Mouse (Mus musculus): Measurements from ENCODE around the gene Pus10. TPM values are rescaled to one million over a fixed set of nuclear protein-coding genes. Genes with fewer than 3 reads are reported as not detected.

The Pus10 gene
- total and polyA plus RNA-seq, 3 experiments: 43.4 to 416 (median 52.5) TPM

GRCm38 (mm10) chr11:23701831-23702230, 36.4 kb downstream of the Pus10 start:
- H3K79me2 ChIP-seq (ENCODE audit: control insufficient read depth, insufficient read depth, low read length, poor library complexity): no peaks in the 10 kb centered on the region
- no peak overlapping the region for H3K9ac ChIP-seq (ENCODE audit: control insufficient read depth, low read depth, low read length, poor library complexity, severe bottlenecking)
- peaks cover 2 to 5% of the 10 kb centered on the region in 2 experiments; a peak in 2 of 4 replicates for H3K4me1 ChIP-seq (ENCODE audit: control insufficient read depth in 1 of 2, insufficient read depth in 2 of 2, low read length in 2 of 2)
- DNase-seq (ENCODE audit: low read depth, low spot score): no peak
- no peak overlapping the region for H3K4me3 ChIP-seq (ENCODE audit: control insufficient read depth in 1 of 2, insufficient read depth in 1 of 2, low read depth in 2 of 2, low read length in 2 of 2)
- no peaks in the 10 kb centered on the region for H3K27me3 ChIP-seq (ENCODE audit: control insufficient read depth in 1 of 2, insufficient read depth in 2 of 2, low read length in 2 of 2)
- no peak for TF ChIP-seq CTCF (IDR thresholded peaks at IDR 0.05 in 2 of 3, conservative IDR thresholded peaks at IDR 0.05 in 1 of 3; ENCODE audit: control insufficient read depth in 1 of 3, insufficient read depth in 1 of 3, low read depth in 2 of 3, low read length in 3 of 3, poor library complexity in 1 of 3, severe bottlenecking in 1 of 3)
- TF ChIP-seq E2F4 (IDR thresholded peaks at IDR 0.05; ENCODE audit: borderline replicate concordance, low read depth, low read length): no peak
- no peak for TF ChIP-seq EP300 (IDR thresholded peaks at IDR 0.05; ENCODE audit: low read depth in 1 of 2, low read length in 2 of 2)
- no peak for TF ChIP-seq ZNF384 (IDR thresholded peaks at IDR 0.05; ENCODE audit: low read depth, low read length)
- H3K27ac ChIP-seq (ENCODE audit: control insufficient read depth, low read depth, low read length): no peak overlapping the region
- H3K36me3 ChIP-seq (ENCODE audit: control insufficient read depth in 1 of 2, insufficient read depth in 2 of 2, low read length in 2 of 2): peaks cover 15 to 23% of the 10 kb centered on the region in 2 experiments
- no peaks in the 10 kb centered on the region for H3K9me3 ChIP-seq (replicated peaks; ENCODE audit: insufficient read depth, low read length)

DNA sequence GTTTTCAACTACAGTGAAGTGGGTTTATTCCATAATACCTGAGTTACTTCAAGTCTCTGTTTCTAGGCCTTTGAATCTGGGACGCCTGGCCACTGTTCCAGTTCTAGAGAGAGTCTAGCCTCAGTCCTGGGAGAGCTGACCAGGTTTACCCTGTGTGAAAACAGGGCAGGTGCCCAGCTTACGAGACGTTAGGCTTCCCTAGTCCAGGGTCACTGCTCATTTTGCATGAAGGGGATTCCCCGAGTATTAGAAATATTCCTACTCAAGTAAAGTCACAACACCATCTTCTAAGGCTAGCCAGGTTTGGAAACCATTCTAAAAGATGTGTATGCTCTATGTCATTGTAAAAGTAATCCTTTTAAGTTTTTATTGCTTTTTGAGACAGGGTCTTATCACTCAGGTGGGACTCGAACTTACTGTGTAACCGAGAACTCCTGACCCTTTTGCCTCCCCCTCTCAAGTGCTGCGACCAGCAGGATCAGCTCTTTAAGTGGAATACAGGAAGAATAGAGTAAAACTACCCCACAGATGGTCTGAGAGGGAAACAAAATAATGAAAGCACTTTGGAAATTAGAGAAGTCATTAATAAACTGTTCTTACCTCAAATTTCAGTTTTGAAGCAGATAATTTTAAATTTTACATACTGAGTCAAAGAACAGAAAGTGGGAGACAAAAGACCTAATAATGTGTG, 39.3 kb downstream of the Pus10 start:
- H3K4me1 ChIP-seq (ENCODE audit: control insufficient read depth in 1 of 2, insufficient read depth in 2 of 2, low read length in 2 of 2): no peaks in the 10 kb centered on the region
- TF ChIP-seq RAD21 (IDR thresholded peaks at IDR 0.05; ENCODE audit: low read depth, low read length) (no peak), USF1 (IDR thresholded peaks at IDR 0.05; ENCODE audit: low read depth, low read length) (no peak), ZC3H11A (IDR thresholded peaks at IDR 0.05; ENCODE audit: low read depth, low read length) (no peak), USF2 (IDR thresholded peaks at IDR 0.05; ENCODE audit: borderline replicate concordance in 1 of 2, insufficient read depth in 1 of 2, low read depth in 1 of 2, low read length in 2 of 2) (no peak)
- no peaks in the 10 kb centered on the region for H3K9me3 ChIP-seq (replicated peaks; ENCODE audit: insufficient read depth, low read length)
- H3K4me3 ChIP-seq (ENCODE audit: control insufficient read depth in 1 of 2, insufficient read depth in 1 of 2, low read depth in 2 of 2, low read length in 2 of 2): no peak overlapping the region
- no peaks in the 10 kb centered on the region for H3K27me3 ChIP-seq (ENCODE audit: control insufficient read depth in 1 of 2, insufficient read depth in 2 of 2, low read length in 2 of 2)
- H3K27ac ChIP-seq (ENCODE audit: control insufficient read depth, low read depth, low read length): no peak overlapping the region
- H3K36me3 ChIP-seq (ENCODE audit: control insufficient read depth in 1 of 2, insufficient read depth in 2 of 2, low read length in 2 of 2): peaks cover 0 to 30% of the 10 kb centered on the region in 2 experiments; a peak in 2 of 4 replicates
- no peak for DNase-seq (ENCODE audit: low read depth, low spot score)
- no peaks in the 10 kb centered on the region for H3K79me2 ChIP-seq (ENCODE audit: control insufficient read depth, insufficient read depth, low read length, poor library complexity)
- H3K9ac ChIP-seq (ENCODE audit: control insufficient read depth, low read depth, low read length, poor library complexity, severe bottlenecking): no peak overlapping the region

DNA sequence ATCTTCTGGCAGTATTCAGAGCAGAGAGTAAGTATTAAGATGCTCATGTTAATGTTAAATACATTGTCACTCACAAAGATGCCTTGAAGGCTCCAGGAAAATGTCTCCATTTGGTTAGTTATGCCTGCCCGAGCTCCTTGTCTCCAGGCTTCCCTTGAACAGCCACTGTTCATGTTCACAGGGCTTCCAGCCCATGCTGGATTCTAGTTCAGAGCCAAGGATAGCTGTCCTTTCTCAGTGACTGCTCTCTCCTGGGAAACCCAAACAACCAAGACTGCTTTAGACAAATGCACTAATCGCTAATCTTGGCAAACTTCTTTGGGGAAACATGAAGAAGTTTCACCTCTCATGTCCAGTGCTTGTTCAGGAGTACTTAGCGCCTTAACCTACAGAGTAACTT, 46.8 kb downstream of the Pus10 start:
- H3K27me3 ChIP-seq (ENCODE audit: control insufficient read depth in 1 of 2, insufficient read depth in 2 of 2, low read length in 2 of 2): no peaks in the 10 kb centered on the region
- no peak overlapping the region for H3K9ac ChIP-seq (ENCODE audit: control insufficient read depth, low read depth, low read length, poor library complexity, severe bottlenecking)
- no peaks in the 10 kb centered on the region for H3K4me1 ChIP-seq (ENCODE audit: control insufficient read depth in 1 of 2, insufficient read depth in 2 of 2, low read length in 2 of 2)
- TF ChIP-seq NRF1 (IDR thresholded peaks at IDR 0.05; ENCODE audit: insufficient read depth, low read depth, low read length, poor library complexity, severe bottlenecking): no peak
- no peak for TF ChIP-seq TAL1 (IDR thresholded peaks at IDR 0.05; ENCODE audit: low read length)
- no peak for TF ChIP-seq POLR2AphosphoS5 (IDR thresholded peaks at IDR 0.05; ENCODE audit: borderline replicate concordance, low read depth, low read length)
- no peak for TF ChIP-seq CHD2 (IDR thresholded peaks at IDR 0.05; ENCODE audit: low read length)
- TF ChIP-seq RAD21 (IDR thresholded peaks at IDR 0.05; ENCODE audit: low read depth, low read length): no peak
- TF ChIP-seq E2F4 (IDR thresholded peaks at IDR 0.05; ENCODE audit: borderline replicate concordance, low read depth, low read length): no peak
- no peak for TF ChIP-seq ZC3H11A (IDR thresholded peaks at IDR 0.05; ENCODE audit: low read depth, low read length)
- no peak for TF ChIP-seq ZMIZ1 (IDR thresholded peaks at IDR 0.05; ENCODE audit: low read depth, low read length)
- TF ChIP-seq EP300 (IDR thresholded peaks at IDR 0.05; ENCODE audit: low read depth in 1 of 2, low read length in 2 of 2): no peak
- TF ChIP-seq MEF2A (IDR thresholded peaks at IDR 0.05; ENCODE audit: extremely low read depth, insufficient replicate concordance, low read depth, low read length, poor library complexity, severe bottlenecking): no peak
- no peak for TF ChIP-seq NELFE (IDR thresholded peaks at IDR 0.05; ENCODE audit: low read depth, low read length)
- TF ChIP-seq CTCF (IDR thresholded peaks at IDR 0.05 in 2 of 3, conservative IDR thresholded peaks at IDR 0.05 in 1 of 3; ENCODE audit: control insufficient read depth in 1 of 3, insufficient read depth in 1 of 3, low read depth in 2 of 3, low read length in 3 of 3, poor library complexity in 1 of 3, severe bottlenecking in 1 of 3): no peak
- no peak for TF ChIP-seq TBP (IDR thresholded peaks at IDR 0.05; ENCODE audit: low read depth, low read length)
- TF ChIP-seq GABPA (IDR thresholded peaks at IDR 0.05; ENCODE audit: low read depth, low read length): no peak
- H3K4me3 ChIP-seq (ENCODE audit: control insufficient read depth in 1 of 2, insufficient read depth in 1 of 2, low read depth in 2 of 2, low read length in 2 of 2): no peak overlapping the region
- H3K79me2 ChIP-seq (ENCODE audit: control insufficient read depth, insufficient read depth, low read length, poor library complexity): no peaks in the 10 kb centered on the region
- H3K27ac ChIP-seq (ENCODE audit: control insufficient read depth, low read depth, low read length): no peak overlapping the region
- H3K9me3 ChIP-seq (replicated peaks; ENCODE audit: insufficient read depth, low read length): no peaks in the 10 kb centered on the region
- no peak for DNase-seq (ENCODE audit: low read depth, low spot score)
- peaks cover 0 to 46% of the 10 kb centered on the region in 2 experiments; a peak in 2 of 4 replicates for H3K36me3 ChIP-seq (ENCODE audit: control insufficient read depth in 1 of 2, insufficient read depth in 2 of 2, low read length in 2 of 2)

Measured in MEL (cell line).